9 mouse cellular contexts compared by ENCODE assay signal in genomic region chrX:7572466-7572865, GRCm38 (mm10). TPM values are rescaled to one million over a fixed set of nuclear protein-coding genes. Genes with fewer than 3 reads are reported as not detected.
DNase-seq lines count a peak whose midpoint lies in the region; ATAC-seq and TF ChIP-seq lines count a peak whose summit lies in the region.
"Had no signal": no experiment of that assay in that cellular context is flagged by ENCODE, and none has a peak within 500 bp of the region (broad histone marks: within the 10 kb centered on the region; RNA-seq: fewer than 3 reads in every experiment).

No protein-coding gene starts in this region.

- TF ChIP-seq POLR2A in heart, adult 2 months (IDR thresholded peaks at IDR 0.05; ENCODE audit: insufficient read depth, low read depth, low read length): no peak

- H3K36me3 ChIP-seq in heart, embryonic 16.5 days (ENCODE audit: control insufficient read depth, insufficient read depth): no peaks in the 10 kb centered on the region
- no peaks in the 10 kb centered on the region for H3K36me3 ChIP-seq in heart, adult 2 months (ENCODE audit: control insufficient read depth, insufficient read depth, low read length)
- no peaks in the 10 kb centered on the region for H3K36me3 ChIP-seq in embryonic facial prominence, embryonic 15.5 days
- H3K36me3 ChIP-seq in liver, embryonic 15.5 days (replicated peaks): no peaks in the 10 kb centered on the region

- H3K4me2 ChIP-seq in heart, embryonic 16.5 days (ENCODE audit: low read depth, low read length): peak overlapping the region; percentile 82
- H3K4me2 ChIP-seq in embryonic facial prominence, embryonic 15.5 days (replicated peaks): 0 out of 2 replicates have a peak overlapping the region, but pooled peaks have one; percentile 63
- peak overlapping the region; percentile 83 for H3K4me2 ChIP-seq in liver, embryonic 15.5 days

- no peak overlapping the region; the same call in 1 of the 2 replicates for H3K4me3 ChIP-seq in heart, embryonic 16.5 days (ENCODE audit: low read length)
- no peak overlapping the region for H3K4me3 ChIP-seq in heart, adult 2 months
- H3K4me3 ChIP-seq in embryonic facial prominence, embryonic 15.5 days (replicated peaks): no peak overlapping the region
- H3K4me3 ChIP-seq in liver, embryonic 15.5 days (replicated peaks): peak overlapping the region; percentile 74

- no peak for ATAC-seq in heart, embryonic 16.5 days (replicated peaks; ENCODE audit: extremely low read depth, insufficient read depth, low FRiP score)
- no peak for ATAC-seq in embryonic facial prominence, embryonic 15.5 days (ENCODE audit: insufficient number of reproducible peaks, low FRiP score, low TSS enrichment, low read depth)
- ATAC-seq in liver, embryonic 15.5 days (ENCODE audit: insufficient read depth): no peak
- ATAC-seq in cerebellum, adult (ENCODE audit: insufficient number of reproducible peaks, low FRiP score, low TSS enrichment): no peak
- ATAC-seq: Patski had no signal

- H3K4me1 ChIP-seq in heart, embryonic 16.5 days (ENCODE audit: control insufficient read depth, insufficient read depth, low read length): peaks cover 19% of the 10 kb centered on the region
- no peaks in the 10 kb centered on the region; the same call in none of the 2 replicates for H3K4me1 ChIP-seq in heart, adult 2 months (ENCODE audit: control insufficient read depth, insufficient read depth, low read length)
- peaks cover 8% of the 10 kb centered on the region for H3K4me1 ChIP-seq in embryonic facial prominence, embryonic 15.5 days
- H3K4me1 ChIP-seq in liver, embryonic 15.5 days (replicated peaks): peaks cover 38% of the 10 kb centered on the region

- H3K9ac ChIP-seq in heart, embryonic 16.5 days (ENCODE audit: low read length): no peak overlapping the region
- H3K9ac ChIP-seq in heart, adult 2 months (ENCODE audit: low read depth, low read length): no peak overlapping the region
- H3K9ac ChIP-seq in embryonic facial prominence, embryonic 15.5 days: no peak overlapping the region
- no peak overlapping the region for H3K9ac ChIP-seq in liver, embryonic 15.5 days

- TF ChIP-seq EP300 in heart, adult 2 months (IDR thresholded peaks at IDR 0.05; ENCODE audit: insufficient read depth, low read depth, low read length): no peak

- intact Hi-C loops in heart, adult 2 months (cut with DNase I): loop anchor here (5.0 kb wide), 1 partner anchor 70 kb away; no protein-coding TSS in a partner anchor

- H3K27ac ChIP-seq in heart, embryonic 16.5 days (ENCODE audit: low read length): no peak overlapping the region
- no peak overlapping the region for H3K27ac ChIP-seq in heart, adult 2 months
- H3K27ac ChIP-seq in embryonic facial prominence, embryonic 15.5 days (replicated peaks): no peak overlapping the region
- H3K27ac ChIP-seq in liver, embryonic 15.5 days (replicated peaks): 0 out of 2 replicates have a peak overlapping the region, but pooled peaks have one; percentile 81

- no peak for DNase-seq in heart, adult 2 months
- peak; percentile 73 for DNase-seq in CD4-positive, CD25-positive, alpha-beta regulatory T cell, adult 2 months (ENCODE audit: low read depth, low spot score)
- no peak for DNase-seq in left cerebral cortex, adult 18-20 months (ENCODE audit: low spot score in 2 of 2)
- no peak for DNase-seq in cerebellum, adult 8-10 months

- no peaks in the 10 kb centered on the region for H3K27me3 ChIP-seq in heart, embryonic 16.5 days (ENCODE audit: control insufficient read depth, insufficient read depth, low read length)
- H3K27me3 ChIP-seq in heart, adult 2 months (ENCODE audit: control insufficient read depth, insufficient read depth, low read length): no peaks in the 10 kb centered on the region
- H3K27me3 ChIP-seq in embryonic facial prominence, embryonic 15.5 days: no peaks in the 10 kb centered on the region
- no peaks in the 10 kb centered on the region for H3K27me3 ChIP-seq in liver, embryonic 15.5 days

- H3K9me3 ChIP-seq in heart, embryonic 16.5 days (replicated peaks; ENCODE audit: control insufficient read depth, low read length): no peaks in the 10 kb centered on the region
- no peaks in the 10 kb centered on the region for H3K9me3 ChIP-seq in embryonic facial prominence, embryonic 15.5 days (replicated peaks)
- H3K9me3 ChIP-seq in liver, embryonic 15.5 days (replicated peaks): no peaks in the 10 kb centered on the region

- H3K79me2 ChIP-seq in heart, adult 2 months (replicated peaks; ENCODE audit: control insufficient read depth, insufficient read depth, low read length): no peaks in the 10 kb centered on the region

- WGBS in heart, embryonic 16.5 days: 50% methylated on average over 10 of the region's 10 CpGs
- 68% methylated on average over 10 of the region's 10 CpGs for WGBS in heart, adult 2 months
- 83% methylated on average over 10 of the region's 10 CpGs for WGBS in embryonic facial prominence, embryonic 15.5 days
- 44% methylated on average over 10 of the region's 10 CpGs for WGBS in liver, embryonic 15.5 days (ENCODE audit: insufficient replicate concordance)

- no peak for TF ChIP-seq CTCF in heart, adult 2 months (IDR thresholded peaks at IDR 0.05)

RNA-seq across cellular contexts. Expression of gene Foxp3, which starts 1.0 kb away (rescaled TPM):
- polyA plus RNA-seq in heart, embryonic 16.5 days (2015; fragmentation: Nextera tagmentation; extraction: Ambion mirVana): 0.06 and 0.12 TPM in 2 replicates
- total RNA-seq in heart, adult 2 months (2021): not detected
- polyA plus RNA-seq in heart, adult 2 months (2012; rRNA removed): not detected in 2 replicates
- 0.11 TPM in 2 replicates for polyA plus RNA-seq in embryonic facial prominence, embryonic 15.5 days (2015; fragmentation: Nextera tagmentation; extraction: Ambion mirVana)
- polyA plus RNA-seq in liver, embryonic 15.5 days (2015; fragmentation: Nextera tagmentation; extraction: Ambion mirVana): 0.02 and 0.23 TPM in 2 replicates
- not detected for total RNA-seq in left cerebral cortex, adult 18-20 months (2021)

RNA-seq across cellular contexts. Expression of gene Ppp1r3f, which starts 1.6 kb away (rescaled TPM):
- 1.2 and 1.8 TPM in 2 replicates for polyA plus RNA-seq in heart, embryonic 16.5 days (2015; fragmentation: Nextera tagmentation; extraction: Ambion mirVana)
- total RNA-seq in heart, adult 2 months (2021): 1 to 10 TPM; 2.6 to 3.0 TPM
- polyA plus RNA-seq in heart, adult 2 months (2012; rRNA removed): 1.8 and 2.2 TPM in 2 replicates
- 2.3 and 2.6 TPM in 2 replicates for polyA plus RNA-seq in embryonic facial prominence, embryonic 15.5 days (2015; fragmentation: Nextera tagmentation; extraction: Ambion mirVana)
- polyA plus RNA-seq in liver, embryonic 15.5 days (2015; fragmentation: Nextera tagmentation; extraction: Ambion mirVana): 0.06 and 0.21 TPM in 2 replicates
- 10 to 100 TPM; 20.3 to 29.1 TPM for total RNA-seq in left cerebral cortex, adult 18-20 months (2021)

RNA-seq across cellular contexts. Expression of gene Ccdc22, which starts 32.9 kb away (rescaled TPM):
- polyA plus RNA-seq in heart, embryonic 16.5 days (2015; fragmentation: Nextera tagmentation; extraction: Ambion mirVana): 20.8 and 23.0 TPM in 2 replicates
- total RNA-seq in heart, adult 2 months (2021): 10 to 100 TPM; 11.4 to 12.1 TPM
- polyA plus RNA-seq in heart, adult 2 months (2012; rRNA removed): 9.6 and 11.2 TPM in 2 replicates
- polyA plus RNA-seq in embryonic facial prominence, embryonic 15.5 days (2015; fragmentation: Nextera tagmentation; extraction: Ambion mirVana): 27.4 and 29.9 TPM in 2 replicates
- 18.0 and 19.8 TPM in 2 replicates for polyA plus RNA-seq in liver, embryonic 15.5 days (2015; fragmentation: Nextera tagmentation; extraction: Ambion mirVana)
- 10 to 100 TPM; 29.0 to 34.2 TPM for total RNA-seq in left cerebral cortex, adult 18-20 months (2021)

RNA-seq across cellular contexts. Expression of gene Cacna1f, which starts 34.4 kb away (rescaled TPM):
- not detected in 2 replicates for polyA plus RNA-seq in heart, embryonic 16.5 days (2015; fragmentation: Nextera tagmentation; extraction: Ambion mirVana)
- not detected for total RNA-seq in heart, adult 2 months (2021)
- 0.02 TPM in 1 of 2 replicates, not detected in the other for polyA plus RNA-seq in heart, adult 2 months (2012; rRNA removed)
- 0.03 and 0.11 TPM in 2 replicates for polyA plus RNA-seq in embryonic facial prominence, embryonic 15.5 days (2015; fragmentation: Nextera tagmentation; extraction: Ambion mirVana)
- 0.07 and 0.09 TPM in 2 replicates for polyA plus RNA-seq in liver, embryonic 15.5 days (2015; fragmentation: Nextera tagmentation; extraction: Ambion mirVana)
- total RNA-seq in left cerebral cortex, adult 18-20 months (2021): under 1 TPM in 1 of 2 experiments, not detected in 1; 0.33 TPM
- polyA plus RNA-seq: Patski had no signal
